Mouse (Mus musculus): Measurements from ENCODE around the gene Lhx5. TPM values are rescaled to one million over a fixed set of nuclear protein-coding genes. Genes with fewer than 3 reads are reported as not detected.

Lhx5 gene
- polyA plus RNA-seq, 1 experiment from 2014 or later = not detected

DNA sequence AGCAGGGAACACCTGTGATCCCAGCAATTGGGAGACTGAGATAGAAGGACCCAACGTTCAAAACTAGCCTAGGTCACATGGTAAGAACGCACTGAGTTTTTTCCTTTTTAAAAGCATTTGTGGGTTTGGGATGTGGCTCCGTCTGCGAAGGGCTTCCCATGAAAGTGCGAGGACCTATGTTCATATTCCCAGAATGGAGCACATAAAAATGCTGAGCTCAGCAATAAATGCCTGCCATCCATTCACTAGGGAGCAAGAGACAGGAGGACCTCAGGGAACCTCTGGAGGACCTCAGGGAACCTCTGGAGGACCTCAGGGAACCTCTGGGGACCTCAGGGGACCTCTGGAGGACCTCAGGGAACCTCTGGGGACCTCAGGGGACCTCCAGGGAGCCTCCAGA lies 46.5 kb downstream of the Lhx5 start:
- 92% methylated on average over 5 of the region's 5 CpGs for WGBS
- no peak for ATAC-seq (replicated peaks; ENCODE audit: low FRiP score, low read depth)
- no peak for TF ChIP-seq CTCF (IDR thresholded peaks at IDR 0.05; ENCODE audit: low read depth)

DNA sequence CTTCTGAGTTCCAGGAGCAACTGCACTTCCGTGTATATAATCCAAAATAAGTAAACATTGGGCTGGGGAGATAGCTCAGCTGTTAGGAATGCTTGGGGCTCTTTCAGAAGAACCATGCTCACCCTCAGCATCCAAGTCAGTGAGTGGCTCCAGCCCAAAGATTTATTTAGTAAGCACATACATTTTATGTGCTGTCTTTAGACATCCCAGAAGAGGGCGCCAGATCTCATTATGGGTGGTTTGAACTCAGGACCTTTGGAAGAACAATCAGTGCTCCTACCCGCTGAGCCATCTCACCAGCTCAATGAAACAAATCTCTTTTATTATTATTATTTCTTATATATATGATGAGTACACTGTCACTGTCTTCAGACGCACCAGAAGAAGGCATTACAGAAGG lies 48.0 kb downstream of the Lhx5 start:
- ATAC-seq (replicated peaks; ENCODE audit: low FRiP score, low read depth) = no peak
- H3K4me3 ChIP-seq (replicated peaks; ENCODE audit: low read depth, low read length) = no peak overlapping the region
- H3K27ac ChIP-seq = no peak overlapping the region
- no peak overlapping the region for H3K9ac ChIP-seq (ENCODE audit: low read depth, low read length)
- H3K4me2 ChIP-seq (ENCODE audit: low read length) = no peak overlapping the region
- H3K36me3 ChIP-seq (ENCODE audit: insufficient read depth, low read length) = no peaks in the 10 kb centered on the region
- DNase-seq (ENCODE audit: low spot score) = no peak
- H3K9me3 ChIP-seq (replicated peaks; ENCODE audit: low read length) = no peaks in the 10 kb centered on the region
- H3K27me3 ChIP-seq (ENCODE audit: insufficient read depth, low read length) = no peaks in the 10 kb centered on the region
- H3K4me1 ChIP-seq (replicated peaks; ENCODE audit: insufficient read depth, low read length) = no peaks in the 10 kb centered on the region
- WGBS = 69% methylated on average over 4 of the region's 4 CpGs
- TF ChIP-seq CTCF (IDR thresholded peaks at IDR 0.05; ENCODE audit: low read depth) = peak; percentile 25; the same call in 1 of the 2 replicates

More for the DNA sequence above, 46.5 kb downstream of the Lhx5 start:
- no peak overlapping the region for H3K4me3 ChIP-seq (replicated peaks; ENCODE audit: low read depth, low read length)
- no peaks in the 10 kb centered on the region for H3K9me3 ChIP-seq (replicated peaks; ENCODE audit: low read length)
- H3K4me1 ChIP-seq (replicated peaks; ENCODE audit: insufficient read depth, low read length) = no peaks in the 10 kb centered on the region
- no peak for DNase-seq (ENCODE audit: low spot score)
- no peaks in the 10 kb centered on the region for H3K27me3 ChIP-seq (ENCODE audit: insufficient read depth, low read length)
- no peak overlapping the region for H3K9ac ChIP-seq (ENCODE audit: low read depth, low read length)
- H3K27ac ChIP-seq = no peak overlapping the region
- H3K36me3 ChIP-seq (ENCODE audit: insufficient read depth, low read length) = no peaks in the 10 kb centered on the region
- no peak overlapping the region for H3K4me2 ChIP-seq (ENCODE audit: low read length)

DNA sequence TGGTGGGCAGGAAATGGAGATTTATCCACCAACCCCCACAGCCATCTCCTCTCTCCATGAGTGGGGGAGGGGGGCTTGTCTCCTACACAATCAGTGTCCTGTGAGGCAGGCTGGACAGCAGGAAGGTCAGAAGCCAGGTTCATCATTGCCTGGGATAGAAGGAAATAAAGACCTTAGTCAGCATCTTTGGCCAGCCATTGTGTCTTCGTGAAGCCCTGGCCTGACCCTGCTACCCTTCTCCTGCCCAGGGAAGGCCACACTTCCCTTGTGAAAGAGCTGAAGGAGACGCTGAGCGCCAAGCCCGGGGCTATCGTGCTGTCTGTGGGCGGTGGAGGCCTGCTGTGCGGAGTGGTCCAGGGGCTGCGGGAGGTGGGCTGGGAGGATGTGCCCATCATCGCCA lies 49.7 kb downstream of the Lhx5 start:
- no peak overlapping the region for H3K27ac ChIP-seq
- no peak for TF ChIP-seq CTCF (IDR thresholded peaks at IDR 0.05; ENCODE audit: low read depth)

DNA sequence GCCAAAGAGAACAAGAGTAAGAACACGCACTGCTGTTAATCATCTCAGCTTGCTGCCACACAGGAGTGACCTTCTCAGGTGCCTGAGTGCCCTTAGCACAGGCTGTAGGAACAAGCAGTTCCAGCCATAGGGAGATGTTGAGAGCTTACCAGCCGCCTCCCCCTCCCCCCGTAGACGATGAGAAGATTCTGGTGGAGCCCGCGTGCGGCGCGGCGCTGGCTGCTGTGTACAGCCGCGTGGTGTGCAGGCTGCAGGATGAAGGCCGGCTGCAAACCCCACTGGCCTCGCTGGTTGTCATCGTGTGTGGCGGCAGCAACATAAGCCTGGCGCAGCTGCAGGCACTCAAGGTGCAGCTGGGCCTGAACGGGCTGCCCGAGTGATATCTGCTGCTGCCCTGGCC lies 51.9 kb downstream of the Lhx5 start:
- Histone ChIP-seq H3K27ac (no peak overlapping the region), H3K9ac (ENCODE audit: low read depth, low read length) (no peak overlapping the region), H3K27me3 (ENCODE audit: insufficient read depth, low read length) (no peaks in the 10 kb centered on the region), H3K4me3 (replicated peaks; ENCODE audit: low read depth, low read length) (no peak overlapping the region), H3K4me2 (ENCODE audit: low read length) (no peak overlapping the region), H3K4me1 (replicated peaks; ENCODE audit: insufficient read depth, low read length) (no peaks in the 10 kb centered on the region), H3K9me3 (replicated peaks; ENCODE audit: low read length) (no peaks in the 10 kb centered on the region), H3K36me3 (ENCODE audit: insufficient read depth, low read length) (peaks cover 20% of the 10 kb centered on the region)
- DNase-seq (ENCODE audit: low spot score) (no peak), ATAC-seq (replicated peaks; ENCODE audit: low FRiP score, low read depth) (no peak)
- WGBS = 82% methylated on average over 19 of the region's 19 CpGs
- no peak for TF ChIP-seq CTCF (IDR thresholded peaks at IDR 0.05; ENCODE audit: low read depth)

More for the DNA sequence above, 49.7 kb downstream of the Lhx5 start:
- no peak overlapping the region for H3K4me3 ChIP-seq (replicated peaks; ENCODE audit: low read depth, low read length)
- H3K4me2 ChIP-seq (ENCODE audit: low read length) = no peak overlapping the region
- 63% methylated on average over 9 of the region's 9 CpGs for WGBS
- no peaks in the 10 kb centered on the region for H3K9me3 ChIP-seq (replicated peaks; ENCODE audit: low read length)
- H3K9ac ChIP-seq (ENCODE audit: low read depth, low read length) = no peak overlapping the region
- H3K4me1 ChIP-seq (replicated peaks; ENCODE audit: insufficient read depth, low read length) = no peaks in the 10 kb centered on the region
- no peaks in the 10 kb centered on the region for H3K27me3 ChIP-seq (ENCODE audit: insufficient read depth, low read length)
- ATAC-seq (replicated peaks; ENCODE audit: low FRiP score, low read depth) (no peak), DNase-seq (ENCODE audit: low spot score) (no peak)
- H3K36me3 ChIP-seq (ENCODE audit: insufficient read depth, low read length) = peaks cover 11% of the 10 kb centered on the region; the same call in 1 of the 2 replicates

DNA sequence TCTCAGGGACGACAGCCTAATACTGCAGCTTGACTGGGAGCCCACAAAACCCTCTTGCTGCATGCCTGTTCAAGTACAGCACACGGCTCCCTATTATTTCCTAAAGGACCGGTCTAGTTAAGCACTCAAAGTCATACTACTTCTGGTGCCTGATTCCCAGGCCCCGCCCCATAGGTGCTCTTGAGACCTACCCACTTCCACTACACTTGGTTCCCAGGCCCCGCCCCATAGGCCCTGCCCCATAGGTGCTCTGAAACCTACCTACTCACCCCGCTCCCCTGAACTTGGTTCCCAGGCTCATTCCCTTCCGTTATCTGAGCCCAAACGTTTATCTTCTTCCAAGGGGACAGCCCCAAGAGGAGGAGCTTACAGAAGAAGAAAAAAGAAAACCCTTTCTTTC lies 56.3 kb downstream of the Lhx5 start:
- H3K4me1 ChIP-seq (replicated peaks; ENCODE audit: insufficient read depth, low read length) = no peaks in the 10 kb centered on the region
- WGBS = 86% methylated on average over 8 of the region's 8 CpGs
- no peak overlapping the region for H3K4me3 ChIP-seq (replicated peaks; ENCODE audit: low read depth, low read length)
- H3K9ac ChIP-seq (ENCODE audit: low read depth, low read length) = no peak overlapping the region
- H3K9me3 ChIP-seq (replicated peaks; ENCODE audit: low read length) = no peaks in the 10 kb centered on the region
- TF ChIP-seq CTCF (IDR thresholded peaks at IDR 0.05; ENCODE audit: low read depth) = no peak
- ATAC-seq (replicated peaks; ENCODE audit: low FRiP score, low read depth) (no peak), DNase-seq (ENCODE audit: low spot score) (no peak)
- no peak overlapping the region for H3K27ac ChIP-seq
- peaks cover 21% of the 10 kb centered on the region for H3K36me3 ChIP-seq (ENCODE audit: insufficient read depth, low read length)
- no peaks in the 10 kb centered on the region for H3K27me3 ChIP-seq (ENCODE audit: insufficient read depth, low read length)
- H3K4me2 ChIP-seq (ENCODE audit: low read length) = no peak overlapping the region

DNA sequence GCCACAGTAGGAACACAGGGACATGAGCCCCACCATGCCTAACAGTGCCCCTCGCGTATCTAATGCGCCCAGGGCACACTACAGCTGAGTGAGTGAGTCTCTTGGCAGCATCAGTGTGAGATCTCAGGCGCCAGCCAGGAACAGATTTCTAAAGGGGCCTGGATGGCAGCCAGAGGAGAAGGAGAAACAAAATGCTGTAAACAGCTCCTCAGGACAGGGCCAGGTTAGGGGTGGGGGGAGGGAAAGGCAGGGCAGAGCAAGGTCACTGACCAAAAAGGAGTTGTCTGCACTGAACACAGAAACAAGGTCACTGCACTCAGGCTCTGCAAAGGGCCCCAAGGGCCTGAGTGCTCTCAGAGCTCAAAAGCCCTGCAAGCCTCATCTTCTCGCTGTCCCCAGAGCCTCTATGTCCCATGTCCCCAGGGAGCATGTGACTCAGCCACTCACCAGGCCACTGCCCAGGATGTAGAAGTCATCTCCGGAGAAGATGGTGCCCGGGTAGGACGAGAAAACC lies 59.2 kb downstream of the Lhx5 start:
- H3K9me3 ChIP-seq (replicated peaks; ENCODE audit: low read length) = no peaks in the 10 kb centered on the region
- DNase-seq (ENCODE audit: low spot score) (no peak), ATAC-seq (replicated peaks; ENCODE audit: low FRiP score, low read depth) (no peak)
- no peak overlapping the region for H3K4me2 ChIP-seq (ENCODE audit: low read length)
- no peak for TF ChIP-seq CTCF (IDR thresholded peaks at IDR 0.05; ENCODE audit: low read depth)
- no peak overlapping the region for H3K27ac ChIP-seq
- WGBS = 83% methylated on average over 8 of the region's 8 CpGs
- H3K27me3 ChIP-seq (ENCODE audit: insufficient read depth, low read length) = no peaks in the 10 kb centered on the region
- no peak overlapping the region for H3K4me3 ChIP-seq (replicated peaks; ENCODE audit: low read depth, low read length)
- H3K36me3 ChIP-seq (ENCODE audit: insufficient read depth, low read length) = peaks cover 15% of the 10 kb centered on the region
- H3K9ac ChIP-seq (ENCODE audit: low read depth, low read length) = no peak overlapping the region
- H3K4me1 ChIP-seq (replicated peaks; ENCODE audit: insufficient read depth, low read length) = no peaks in the 10 kb centered on the region

Other genes with a start within 250 kb of the Lhx5 start
- gene Sdsl, start 41.1 kb downstream of the Lhx5 start, polyA plus RNA-seq (2015; fragmentation: Nextera tagmentation; extraction: Ambion mirVana) = 12.0 and 13.3 TPM in 2 replicates
- not detected in 2 replicates for gene Sds, start 44.8 kb downstream of the Lhx5 start, polyA plus RNA-seq (2015; fragmentation: Nextera tagmentation; extraction: Ambion mirVana)
- gene Plbd2, start 71.9 kb downstream of the Lhx5 start, polyA plus RNA-seq (2015; fragmentation: Nextera tagmentation; extraction: Ambion mirVana) = 73.7 and 78.2 TPM in 2 replicates
- gene Slc8b1, start 79.5 kb downstream of the Lhx5 start, polyA plus RNA-seq (2015; fragmentation: Nextera tagmentation; extraction: Ambion mirVana) = 9.5 and 9.8 TPM in 2 replicates
- 34.6 and 35.4 TPM in 2 replicates for gene Tpcn1, start 157.0 kb downstream of the Lhx5 start, polyA plus RNA-seq (2015; fragmentation: Nextera tagmentation; extraction: Ambion mirVana)
- 1.1 and 1.4 TPM in 2 replicates for gene Iqcd, start 157.3 kb downstream of the Lhx5 start, polyA plus RNA-seq (2015; fragmentation: Nextera tagmentation; extraction: Ambion mirVana)
- 14.3 and 16.3 TPM in 2 replicates for gene Rita1, start 180.9 kb downstream of the Lhx5 start, polyA plus RNA-seq (2015; fragmentation: Nextera tagmentation; extraction: Ambion mirVana)
- gene Ddx54, start 181.0 kb downstream of the Lhx5 start, polyA plus RNA-seq (2015; fragmentation: Nextera tagmentation; extraction: Ambion mirVana) = 34.8 and 38.6 TPM in 2 replicates
- not detected in 2 replicates for gene Cfap73, start 202.5 kb downstream of the Lhx5 start, polyA plus RNA-seq (2015; fragmentation: Nextera tagmentation; extraction: Ambion mirVana)
- gene Rasal1, start 217.1 kb downstream of the Lhx5 start, polyA plus RNA-seq (2015; fragmentation: Nextera tagmentation; extraction: Ambion mirVana) = 0.36 and 0.39 TPM in 2 replicates

Measured in kidney, postnatal 0 days (tissue).